Mouse (Mus musculus): ENCODE measurements around the gene Glb1l.

DNA sequence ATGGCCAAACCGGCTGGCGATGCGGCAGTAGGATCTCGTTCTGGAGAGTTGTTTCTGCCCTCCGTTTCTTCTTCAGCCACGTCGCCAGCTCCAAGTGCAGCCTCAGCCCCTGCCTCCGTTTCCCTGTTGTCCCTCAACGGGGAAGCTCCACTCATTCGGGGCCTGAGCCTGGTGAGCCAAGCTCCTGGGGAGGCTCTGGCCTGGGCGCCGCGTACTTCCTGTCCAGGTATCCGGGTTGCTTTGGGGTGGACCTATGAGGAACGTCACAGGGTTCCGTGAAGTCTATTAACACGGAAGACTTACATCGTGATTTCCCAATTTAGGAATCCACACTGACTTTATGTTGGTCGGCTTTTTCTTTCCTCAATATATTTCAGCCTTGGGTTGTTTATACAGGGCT is 18.2 kb downstream of the Glb1l start:
- TF ChIP-seq CTCF (IDR thresholded peaks at IDR 0.05; ENCODE audit: insufficient read depth, low read length) (no peak), POLR2A (IDR thresholded peaks at IDR 0.05; ENCODE audit: borderline replicate concordance, extremely low read depth, low read depth, low read length) (peak; percentile 30; the same call in 1 of the 2 replicates)

All from lung, adult 2 months (tissue).